Mouse (Mus musculus) testis, adult 2 months (tissue): ENCODE measurements around the gene Grm1. TPM values are rescaled to one million over a fixed set of nuclear protein-coding genes. Genes with fewer than 3 reads are reported as not detected.

ENCODE experiments used
- H3K27ac ChIP-seq: fragments of 200-500 bp; 2 replicates; pipeline ENCODE4 v1.5.1; 2012; ENCODE audit warnings: low read depth, low read length; ENCODE audit not compliant: control insufficient read depth, insufficient read depth
- H3K27me3 ChIP-seq: fragments of 200-500 bp; 2 replicates; pipeline ENCODE4 v1.6.1; 2012; ENCODE audit warnings: mild to moderate bottlenecking, low read length, moderate library complexity; ENCODE audit not compliant: control insufficient read depth, insufficient read depth
- H3K36me3 ChIP-seq: fragments of 200-500 bp; 2 replicates; pipeline ENCODE4 v1.6.1; 2012; ENCODE audit warnings: mild to moderate bottlenecking, low read length; ENCODE audit not compliant: control insufficient read depth, insufficient read depth
- H3K4me1 ChIP-seq: fragments of 200-500 bp; 2 replicates; pipeline ENCODE4 v1.6.1; 2012; ENCODE audit warnings: low read length; ENCODE audit not compliant: control insufficient read depth, insufficient read depth
- H3K4me3 ChIP-seq: fragments of 200-500 bp; 2 replicates; pipeline ENCODE4 v1.5.1; 2012; ENCODE audit warnings: low read depth, mild to moderate bottlenecking, low read length, moderate library complexity, mixed read lengths; ENCODE audit not compliant: control insufficient read depth
- CTCF ChIP-seq: fragments of 200-500 bp; IDR thresholded peaks from 2 replicates; pipeline ENCODE4 v1.5.1; 2012; ENCODE audit warnings: low read depth, mild to moderate bottlenecking, inconsistent platforms, low read length, moderate library complexity; ENCODE audit not compliant: control insufficient read depth, insufficient read depth, insufficient replicate concordance
- POLR2A ChIP-seq: fragments of 200-500 bp; IDR thresholded peaks from 2 replicates; pipeline ENCODE4 v1.6.1; 2012; ENCODE audit warnings: low read depth, mild to moderate bottlenecking, inconsistent platforms, low read length, moderate library complexity; ENCODE audit not compliant: control insufficient read depth
- polyA plus RNA-seq: library from polyadenylated mRNA; depleted of rRNA; stranded (reverse); fragments of >200 nt; gene quantifications from 2 replicates; pipeline ENCODE4 v1.2.3, GENCODE M21; 2012; rRNA removed

The Grm1 gene
- polyA plus RNA-seq, result 14.4 and 16.5 TPM in 2 replicates

- TF ChIP-seq POLR2A (no peak), CTCF (no peak)
- peaks cover 13% of the 10 kb centered on the region for H3K4me1 ChIP-seq
- H3K4me3 ChIP-seq, result no peak within 1 kb of the TSS
- no peaks in the 10 kb centered on the region; the same call in 1 of the 2 replicates for H3K27me3 ChIP-seq
- H3K36me3 ChIP-seq, result no peaks in the 10 kb centered on the region
- no peak within 1 kb of the TSS for H3K27ac ChIP-seq
These were observed at the start of gene Grm1 for GRCm38 (mm10) chr10:11081611-11082398. Grm1 (minus strand) TSS chr10:11082356.

DNA sequence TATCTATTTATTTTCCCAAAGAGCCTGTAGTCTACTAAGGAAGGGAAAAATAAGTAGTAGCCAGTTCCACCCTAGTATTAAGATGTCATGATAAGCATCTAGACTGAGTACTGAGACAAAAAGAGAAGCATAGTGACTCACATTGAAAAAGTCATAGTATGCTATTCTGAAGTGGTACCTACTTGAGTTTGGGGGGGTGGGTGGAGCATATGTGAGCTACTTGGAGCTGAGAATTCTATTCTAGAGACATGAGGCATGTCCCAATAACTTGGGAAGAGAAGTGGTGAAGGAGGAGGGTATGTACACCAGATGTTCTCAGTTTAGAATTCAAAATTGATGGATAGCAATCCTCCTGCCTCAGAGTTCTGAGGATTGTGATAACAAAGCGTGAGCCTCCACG, 39.6 kb upstream of the Grm1 start:
- no peaks in the 10 kb centered on the region for H3K36me3 ChIP-seq
- no peak for TF ChIP-seq CTCF
- TF ChIP-seq POLR2A, result no peak

GRCm38 (mm10) chr10:11098475-11099044, 16.4 kb upstream of the Grm1 start:
- TF ChIP-seq CTCF, result no peak
- no peak for TF ChIP-seq POLR2A
- Histone ChIP-seq H3K4me1 (no peaks in the 10 kb centered on the region), H3K4me3 (no peak overlapping the region), H3K27ac (no peak overlapping the region), H3K36me3 (no peaks in the 10 kb centered on the region), H3K27me3 (no peaks in the 10 kb centered on the region)

More for the DNA sequence above, 39.6 kb upstream of the Grm1 start:
- no peaks in the 10 kb centered on the region for H3K27me3 ChIP-seq
- no peaks in the 10 kb centered on the region for H3K4me1 ChIP-seq
- H3K4me3 ChIP-seq, result no peak overlapping the region
- no peak overlapping the region for H3K27ac ChIP-seq

DNA sequence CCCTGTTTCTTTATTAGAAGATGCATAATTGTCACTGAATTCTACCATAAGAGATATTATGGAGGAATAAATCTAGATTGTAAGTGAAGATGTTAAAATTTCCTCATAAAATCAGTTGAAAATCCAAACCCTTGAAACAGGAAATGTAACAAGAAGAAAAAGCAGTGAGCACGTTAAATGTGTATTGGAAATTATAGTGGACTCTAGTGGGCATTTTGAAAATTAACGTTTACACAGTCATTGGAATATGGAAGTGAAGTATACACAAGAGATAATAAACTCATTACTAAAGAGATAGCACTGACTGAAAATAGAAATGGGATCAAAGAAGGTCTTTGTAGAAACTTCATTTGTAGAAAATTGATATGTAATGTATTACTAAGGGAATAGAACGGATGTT, 4.2 kb upstream of the Grm1 start:
- no peak for TF ChIP-seq CTCF
- TF ChIP-seq POLR2A, result no peak
- no peaks in the 10 kb centered on the region for H3K27me3 ChIP-seq

GRCm38 (mm10) chr10:11080725-11081610, 1.2 kb downstream of the Grm1 start:
- peaks cover 13% of the 10 kb centered on the region for H3K4me1 ChIP-seq
- H3K27ac ChIP-seq, result no peak overlapping the region
- H3K27me3 ChIP-seq, result no peaks in the 10 kb centered on the region; the same call in 1 of the 2 replicates
- no peaks in the 10 kb centered on the region for H3K36me3 ChIP-seq
- peak overlapping the region; percentile 22; the same call in 1 of the 2 replicates for H3K4me3 ChIP-seq
- TF ChIP-seq POLR2A, result no peak
- no peak for TF ChIP-seq CTCF

More for the DNA sequence above, 4.2 kb upstream of the Grm1 start:
- H3K4me3 ChIP-seq, result no peak overlapping the region
- no peak overlapping the region for H3K27ac ChIP-seq
- H3K4me1 ChIP-seq, result peaks cover 5% of the 10 kb centered on the region; the same call in 1 of the 2 replicates
- no peaks in the 10 kb centered on the region for H3K36me3 ChIP-seq

DNA sequence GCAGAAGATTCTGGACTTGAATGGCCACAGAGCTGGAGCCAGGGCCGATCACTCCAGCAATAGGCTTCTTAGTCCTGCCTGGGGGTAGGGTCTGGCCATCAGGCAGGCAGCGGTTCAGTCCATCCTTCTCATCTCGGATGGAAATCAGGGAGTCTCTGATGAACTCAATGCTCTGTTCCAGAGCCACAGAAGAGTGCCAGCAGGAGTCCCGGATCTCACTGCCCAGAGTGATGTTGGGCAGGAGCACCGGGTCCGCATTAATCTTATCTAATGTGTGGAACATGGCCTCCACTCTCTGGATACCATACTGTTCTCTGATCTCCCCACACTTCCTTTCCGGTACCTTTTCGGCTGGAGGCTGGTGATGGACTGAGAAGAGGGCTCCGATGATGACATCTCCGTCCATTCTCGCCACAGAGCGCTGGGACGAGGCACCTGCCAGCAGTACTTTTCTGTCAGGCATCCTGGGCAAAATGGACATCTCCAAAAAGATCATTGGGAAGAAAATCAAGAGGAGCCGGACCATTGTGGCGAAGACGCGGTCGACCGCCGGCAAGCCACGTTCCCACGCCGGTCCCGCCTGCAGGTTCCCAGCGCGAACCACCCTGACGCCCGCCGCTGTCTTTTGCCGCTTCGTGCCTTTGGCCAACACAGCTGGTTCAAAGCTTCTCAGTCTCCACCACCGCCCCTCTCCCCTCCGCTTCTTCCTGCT, 2.0 kb downstream of the Grm1 start:
- no peak for TF ChIP-seq POLR2A
- TF ChIP-seq CTCF, result no peak
- Histone ChIP-seq H3K27ac (no peak overlapping the region), H3K36me3 (no peaks in the 10 kb centered on the region), H3K4me3 (peak overlapping the region; percentile 22; the same call in 1 of the 2 replicates), H3K4me1 (peaks cover 13% of the 10 kb centered on the region), H3K27me3 (no peaks in the 10 kb centered on the region; the same call in 1 of the 2 replicates)
